Mouse (Mus musculus) MEL (cell line): ENCODE results near the gene Reep6.

ENCODE experiments used
- CTCF ChIP-seq, 3 experiments: IDR thresholded peaks in 2 of 3; conservative IDR thresholded peaks in 1 of 3; 2 replicates each; pipeline ENCODE4 v1.5.1; 2011 to 2012; ENCODE audit warnings: low read length in 3 of 3, low read depth in 2 of 3, mild to moderate bottlenecking in 2 of 3, improper control_type of control experiment in 1 of 3, inconsistent platforms in 1 of 3, mixed read lengths in 1 of 3, moderate library complexity in 1 of 3; ENCODE audit not compliant: control insufficient read depth in 1 of 3, insufficient read depth in 1 of 3, poor library complexity in 1 of 3, severe bottlenecking in 1 of 3
- MXI1 ChIP-seq: IDR thresholded peaks from 2 replicates; pipeline ENCODE4 v1.6.1; 2011; ENCODE audit warnings: mild to moderate bottlenecking, low read depth, low read length, improper control_type of control experiment
- NELFE ChIP-seq: IDR thresholded peaks from 2 replicates; pipeline ENCODE4 v1.6.1; 2011; ENCODE audit warnings: low read depth, low read length, improper control_type of control experiment
- POLR2A ChIP-seq, 2 experiments: IDR thresholded peaks; 2 replicates each; pipeline ENCODE4 v1.6.1; 2011 to 2012; ENCODE audit warnings: low read length in 2 of 2, mild to moderate bottlenecking in 2 of 2, control low read depth in 1 of 2, improper control_type of control experiment in 1 of 2, low read depth in 1 of 2, moderate library complexity in 1 of 2; ENCODE audit not compliant: control insufficient read depth in 1 of 2, insufficient read depth in 1 of 2, poor library complexity in 1 of 2
- POLR2AphosphoS2 ChIP-seq: IDR thresholded peaks from 2 replicates; pipeline ENCODE4 v1.6.1; 2011; ENCODE audit warnings: low read length, improper control_type of control experiment
- POLR2AphosphoS5 ChIP-seq: IDR thresholded peaks from 2 replicates; pipeline ENCODE4 v1.6.1; 2012; ENCODE audit warnings: low read depth, borderline replicate concordance, mild to moderate bottlenecking, inconsistent platforms, low read length, moderate library complexity, mixed read lengths
- TBP ChIP-seq: IDR thresholded peaks from 2 replicates; pipeline ENCODE4 v1.8.0; 2011; ENCODE audit warnings: low read depth, low read length, improper control_type of control experiment
- UBTF ChIP-seq: IDR thresholded peaks from 2 replicates; pipeline ENCODE4 v1.6.1; 2012; ENCODE audit warnings: low read depth, mild to moderate bottlenecking, inconsistent platforms, low read length, improper control_type of control experiment, moderate library complexity, borderline replicate concordance; ENCODE audit not compliant: insufficient read depth
- ZKSCAN1 ChIP-seq: IDR thresholded peaks from 2 replicates; pipeline ENCODE4 v1.6.1; 2012; ENCODE audit warnings: low read depth, mild to moderate bottlenecking, inconsistent platforms, low read length, improper control_type of control experiment, moderate library complexity
- ZNF384 ChIP-seq: IDR thresholded peaks from 2 replicates; pipeline ENCODE4 v1.6.1; 2012; ENCODE audit warnings: low read depth, mild to moderate bottlenecking, inconsistent platforms, low read length, improper control_type of control experiment

GRCm38 (mm10) chr10:80285222-80286070 is 44.3 kb upstream of the Reep6 start:
- TF ChIP-seq ZNF384 (no peak), CTCF (IDR thresholded peaks at IDR 0.05 in 2 of 3, conservative IDR thresholded peaks at IDR 0.05 in 1 of 3; ENCODE audit: control insufficient read depth in 1 of 3, insufficient read depth in 1 of 3, low read depth in 2 of 3, low read length in 3 of 3, poor library complexity in 1 of 3, severe bottlenecking in 1 of 3) (no peak), POLR2A (IDR thresholded peaks at IDR 0.05; ENCODE audit: control insufficient read depth in 1 of 2, insufficient read depth in 1 of 2, low read depth in 1 of 2, low read length in 2 of 2, poor library complexity in 1 of 2) (no peak), MXI1 (no peak), ZKSCAN1 (no peak), POLR2AphosphoS2 (no peak), TBP (no peak), POLR2AphosphoS5 (no peak), NELFE (no peak), UBTF (no peak)
